Mouse (Mus musculus): Measurements from ENCODE around the gene Fam19a1.

Gene Fam19a1

DNA sequence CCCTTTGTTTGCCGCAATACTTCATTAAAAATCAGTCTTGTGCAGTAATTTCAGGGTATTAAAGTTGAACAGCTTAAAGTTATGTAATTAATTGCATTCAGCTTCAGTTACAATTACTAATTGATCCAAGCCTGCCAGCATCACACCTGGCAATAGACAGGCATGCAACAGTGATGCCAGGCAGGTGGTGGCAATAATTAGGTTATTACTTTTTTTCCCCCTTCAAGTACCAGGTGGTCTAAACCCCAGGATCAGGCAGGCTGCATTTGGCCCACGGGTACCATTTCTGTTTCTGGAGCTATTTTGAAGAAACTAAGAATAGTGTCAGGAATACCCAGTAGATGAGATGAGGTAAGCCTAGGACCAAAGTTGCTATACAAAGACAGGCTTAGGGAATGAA is 141.9 kb downstream of the Fam19a1 start:
- in situ Hi-C loops (cut with MboI, MseI) = no loop called here

DNA sequence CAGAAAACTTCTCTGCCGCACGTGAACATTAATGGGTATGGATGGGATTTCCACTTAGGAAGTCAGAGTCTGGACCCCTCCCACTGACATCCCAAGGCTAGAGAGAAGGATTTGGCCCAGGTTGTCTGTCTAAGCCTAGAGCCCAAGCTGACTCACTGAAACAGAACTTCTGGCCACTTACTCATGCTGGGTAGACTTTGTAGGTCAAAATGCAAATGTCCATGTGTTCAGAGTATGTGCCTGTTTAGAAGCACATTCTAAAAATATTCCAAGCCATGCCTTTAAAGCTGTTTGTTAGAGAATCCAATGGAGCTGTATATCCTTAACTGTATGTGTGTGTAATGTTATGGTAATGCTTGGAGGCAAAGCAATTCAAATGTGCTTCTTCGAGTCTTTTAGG is 145.7 kb downstream of the Fam19a1 start:
- in situ Hi-C loops (cut with MboI, MseI) = no loop called here

- in situ Hi-C loops (cut with MboI, MseI) = no loop called here
These were observed 153.5 kb downstream of the Fam19a1 start for GRCm38 (mm10) chr6:96266456-96266855.

DNA sequence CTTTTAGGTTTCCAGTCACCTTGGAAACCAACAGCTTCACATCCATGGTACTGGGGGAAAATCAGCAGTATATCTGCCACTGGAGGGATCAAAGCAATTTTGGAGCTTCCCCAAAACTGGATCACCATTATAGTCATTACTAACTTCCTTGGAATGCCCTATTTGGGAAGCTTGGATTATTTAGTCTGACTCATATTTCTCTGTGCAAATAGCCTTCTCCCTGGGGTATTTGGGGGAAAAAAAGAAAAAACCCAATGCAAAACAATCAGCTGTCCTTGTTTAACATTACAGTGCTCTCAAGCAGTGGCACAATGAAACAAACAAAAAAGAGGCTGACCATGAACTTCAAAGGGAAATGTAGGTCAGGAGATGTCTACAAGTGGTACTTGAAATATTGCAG is 155.8 kb downstream of the Fam19a1 start:
- in situ Hi-C loops (cut with MboI, MseI) = no loop called here

DNA sequence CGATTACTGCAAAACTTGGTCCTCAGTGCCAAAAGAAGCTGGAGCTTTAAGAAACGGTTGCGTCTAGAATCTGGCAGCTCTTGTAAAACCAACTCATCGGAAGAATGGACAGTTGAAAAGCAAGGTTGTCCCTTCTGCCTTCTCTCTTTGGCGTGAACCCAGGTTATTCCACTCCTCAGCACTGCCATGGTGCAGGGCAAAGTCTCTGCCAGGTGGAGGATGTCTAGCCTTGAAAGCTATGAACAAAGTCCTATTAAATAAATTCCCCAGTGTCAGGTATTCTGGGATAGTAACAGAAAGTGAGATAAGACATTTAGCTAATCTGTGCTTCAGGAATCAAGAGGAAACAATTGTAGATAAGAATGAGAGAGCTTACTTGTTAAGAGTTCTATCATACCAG is 157.5 kb downstream of the Fam19a1 start:
- in situ Hi-C loops (cut with MboI, MseI) = no loop called here

DNA sequence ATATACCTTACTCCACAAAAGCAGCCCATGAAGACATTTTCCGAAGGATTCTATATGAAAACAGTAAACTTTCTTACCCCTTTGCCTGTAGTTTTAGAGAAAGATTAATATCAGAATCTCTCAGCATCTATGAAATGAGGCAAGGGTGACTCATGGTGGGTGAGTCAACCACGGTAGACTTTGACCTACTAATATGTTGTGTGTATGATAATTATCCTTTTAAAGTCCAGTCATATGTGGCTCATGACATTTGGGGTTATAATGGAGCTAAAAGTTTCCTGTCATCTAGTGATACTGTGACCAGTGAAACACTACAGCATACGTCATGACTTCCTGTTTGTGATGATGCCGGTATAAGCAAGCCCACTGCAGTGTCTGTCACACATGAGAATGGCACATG is 170.8 kb downstream of the Fam19a1 start:
- in situ Hi-C loops (cut with MboI, MseI) = no loop called here

DNA sequence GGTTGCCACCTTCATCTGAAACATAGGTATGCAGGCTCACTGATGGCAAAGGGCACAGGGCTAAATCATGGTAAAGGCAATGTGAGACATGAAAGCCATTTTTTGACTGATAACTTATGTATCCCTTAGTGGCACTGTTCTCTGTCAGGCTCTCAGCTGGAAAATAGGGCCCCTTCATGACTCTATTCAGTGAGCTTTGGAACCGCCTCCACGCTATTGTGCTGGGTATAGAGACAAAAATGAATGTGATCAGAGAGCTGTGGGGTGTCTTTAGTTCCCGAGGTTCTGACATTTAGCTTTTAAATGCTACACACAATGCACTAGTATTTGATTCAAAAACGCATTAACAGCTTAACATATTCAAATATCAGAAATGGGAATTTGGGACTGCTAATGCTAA is 171.6 kb downstream of the Fam19a1 start:
- in situ Hi-C loops (cut with MboI, MseI) = no loop called here

- in situ Hi-C loops (cut with MboI, MseI) = no loop called here
These were observed 173.3 kb downstream of the Fam19a1 start for GRCm38 (mm10) chr6:96286276-96286675.

DNA sequence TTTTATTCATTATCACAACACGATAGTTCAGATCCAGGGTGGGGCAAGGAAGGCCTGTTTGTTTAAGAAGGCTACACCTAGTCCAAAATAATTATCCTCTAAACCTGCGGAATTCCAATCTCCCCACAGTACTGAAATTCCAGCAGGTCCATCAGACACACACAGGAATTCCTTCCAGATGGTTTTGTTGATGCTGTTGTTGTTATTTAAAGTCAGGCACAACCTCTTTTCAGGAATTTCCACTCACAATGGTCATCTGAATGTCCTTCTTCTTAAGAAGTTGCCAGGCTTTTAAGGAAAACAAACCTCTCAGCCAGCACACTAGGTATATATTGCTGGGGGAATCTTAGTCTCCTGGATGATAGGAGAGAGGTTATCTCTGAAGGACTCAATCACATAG is 174.4 kb downstream of the Fam19a1 start:
- in situ Hi-C loops (cut with MboI, MseI) = no loop called here

- in situ Hi-C loops (cut with MboI, MseI) = no loop called here
These were observed 176.7 kb downstream of the Fam19a1 start for GRCm38 (mm10) chr6:96289672-96290071.

DNA sequence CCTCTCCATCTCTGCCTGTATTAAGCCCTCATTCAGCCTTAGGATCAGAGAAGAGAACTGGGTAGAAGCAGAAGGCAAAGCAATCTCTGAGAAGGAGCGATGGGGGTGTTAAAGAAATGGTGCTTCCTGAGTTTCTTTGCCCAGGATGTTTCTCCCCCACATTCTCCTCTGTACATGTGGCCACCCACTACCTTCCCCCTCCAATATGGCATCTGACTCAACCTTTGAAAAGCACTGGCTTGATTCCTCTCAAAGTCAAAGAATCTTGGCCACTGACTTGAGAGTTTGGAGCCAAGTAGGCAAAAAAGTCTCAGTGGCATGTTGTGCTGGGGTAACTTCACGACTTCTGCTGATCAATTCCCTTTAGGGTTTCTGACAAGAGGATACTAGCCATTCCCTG is 234.5 kb downstream of the Fam19a1 start:
- in situ Hi-C loops (cut with MboI, MseI) = no loop called here

- in situ Hi-C loops (cut with MboI, MseI) = no loop called here
These were observed 236.6 kb downstream of the Fam19a1 start for GRCm38 (mm10) chr6:96349446-96350025.

- in situ Hi-C loops (cut with MboI, MseI) = no loop called here
These were observed 256.6 kb downstream of the Fam19a1 start for GRCm38 (mm10) chr6:96369544-96369943.

- in situ Hi-C loops (cut with MboI, MseI) = no loop called here
These were observed 259.9 kb downstream of the Fam19a1 start for GRCm38 (mm10) chr6:96372848-96373247.

- in situ Hi-C loops (cut with MboI, MseI) = no loop called here
These were observed 260.3 kb downstream of the Fam19a1 start for GRCm38 (mm10) chr6:96373274-96373673.

DNA sequence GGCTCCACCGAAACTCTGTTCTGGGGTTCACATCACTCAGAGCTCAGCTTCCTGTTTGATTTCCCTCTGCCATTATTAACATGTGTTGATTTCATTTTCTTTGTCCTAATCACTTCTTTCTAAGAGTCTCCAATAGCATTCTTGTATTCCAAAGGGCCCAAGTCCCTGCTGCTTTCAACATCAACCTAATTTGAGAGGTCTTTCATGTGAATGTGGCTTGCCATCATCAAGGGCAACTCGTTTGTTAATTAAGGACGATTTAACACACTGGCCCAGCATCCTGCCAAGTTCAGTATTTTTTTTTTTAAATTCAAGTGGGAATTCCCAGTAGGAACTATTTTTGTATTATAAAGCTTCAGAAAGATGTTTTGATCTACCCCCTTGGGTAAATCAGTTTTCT is 263.8 kb downstream of the Fam19a1 start:
- in situ Hi-C loops (cut with MboI, MseI) = loop anchor here (25.0 kb wide), 1 partner anchor 464 kb away; no protein-coding TSS in a partner anchor

- in situ Hi-C loops (cut with MboI, MseI) = loop anchor here (25.0 kb wide), 1 partner anchor 467 kb away; no protein-coding TSS in a partner anchor
These were observed 266.3 kb downstream of the Fam19a1 start for GRCm38 (mm10) chr6:96379229-96379628.

DNA sequence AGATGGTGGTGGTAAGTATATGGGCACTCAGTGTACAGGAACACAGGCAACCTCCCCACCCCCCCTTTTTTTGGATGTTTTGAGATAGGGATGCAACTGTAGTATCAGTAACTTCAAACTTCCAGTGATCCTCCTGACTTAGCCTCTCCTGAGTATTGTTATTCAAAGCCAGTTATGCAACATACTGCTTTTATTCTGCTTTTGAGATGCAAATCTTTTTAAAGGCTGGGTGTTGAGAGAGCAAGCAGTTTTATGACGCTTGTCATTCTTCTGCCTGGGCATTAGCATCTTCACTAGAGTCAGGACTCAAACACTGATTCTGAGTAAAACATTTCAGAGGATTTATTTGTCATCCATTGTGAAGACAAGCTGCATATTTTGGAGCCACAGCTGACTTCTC is 271.5 kb downstream of the Fam19a1 start:
- in situ Hi-C loops (cut with MboI, MseI) = loop anchor here (25.0 kb wide), 1 partner anchor 472 kb away; no protein-coding TSS in a partner anchor

- in situ Hi-C loops (cut with MboI, MseI) = no loop called here
These were observed 305.9 kb downstream of the Fam19a1 start for GRCm38 (mm10) chr6:96418866-96419265.

GRCm38 (mm10) chr6:96419704-96420382 is 306.9 kb downstream of the Fam19a1 start:
- in situ Hi-C loops (cut with MboI, MseI) = no loop called here

GRCm38 (mm10) chr6:96420515-96420914 is 307.6 kb downstream of the Fam19a1 start:
- in situ Hi-C loops (cut with MboI, MseI) = no loop called here

DNA sequence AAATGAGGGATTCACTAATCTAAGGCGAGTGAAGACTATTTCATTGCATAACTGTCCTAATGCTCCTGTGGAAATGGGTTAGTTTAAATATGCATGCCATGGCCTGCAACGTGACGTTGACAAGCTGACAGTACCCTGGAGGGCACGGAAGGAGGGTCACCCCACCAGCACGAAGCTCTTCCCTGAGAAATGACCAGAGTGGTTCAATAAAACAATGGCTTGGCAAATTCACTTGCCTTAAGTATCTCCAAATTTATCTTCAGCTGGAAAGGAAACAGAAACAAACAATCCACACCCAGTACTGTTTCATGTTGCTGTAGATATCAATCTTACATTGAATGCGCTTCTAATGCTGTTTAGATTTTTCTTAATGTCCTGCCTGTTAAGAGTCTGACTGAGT is 316.4 kb downstream of the Fam19a1 start:
- in situ Hi-C loops (cut with MboI, MseI) = no loop called here

- in situ Hi-C loops (cut with MboI, MseI) = loop anchor here (10.0 kb wide), 1 partner anchor 312 kb away; no protein-coding TSS in a partner anchor
These were observed 319.4 kb downstream of the Fam19a1 start for GRCm38 (mm10) chr6:96432397-96432796.

Data from T-helper 2 cell (primary cell).